Mouse (Mus musculus) myocyte (in vitro differentiated cells): Measurements from ENCODE around the gene Mrgpre.

Experiments used
- E2F4 ChIP-seq: IDR thresholded peaks from one replicate; pipeline ENCODE4 v1.6.1; 2011; ENCODE audit warnings: mild to moderate bottlenecking, control low read depth, moderate library complexity; ENCODE audit not compliant: insufficient read depth
- MAX ChIP-seq: IDR thresholded peaks from one replicate; pipeline ENCODE4 v1.6.1; 2011; ENCODE audit warnings: low read depth, mild to moderate bottlenecking, control low read depth
- MYOD1 ChIP-seq, 3 experiments: IDR thresholded peaks; one replicate each; pipeline ENCODE4 v1.6.1; 2011; ENCODE audit warnings: control low read depth in 2 of 3, low read depth in 2 of 3, mild to moderate bottlenecking in 2 of 3, moderate library complexity in 1 of 3; ENCODE audit not compliant: insufficient read length in 2 of 3, control insufficient read depth in 1 of 3
- MYOG ChIP-seq, 3 experiments: IDR thresholded peaks; one replicate each; pipeline ENCODE4 v1.6.1; 2011; ENCODE audit warnings: control low read depth in 2 of 3, low read depth in 2 of 3, mild to moderate bottlenecking in 2 of 3; ENCODE audit not compliant: insufficient read length in 2 of 3, control insufficient read depth in 1 of 3, insufficient read depth in 1 of 3
- POLR2A ChIP-seq: IDR thresholded peaks from one replicate; pipeline ENCODE4 v1.6.1; 2011; ENCODE audit warnings: low read depth, mild to moderate bottlenecking, control low read depth, moderate library complexity; ENCODE audit not compliant: insufficient read length
- POLR2AphosphoS2 ChIP-seq: IDR thresholded peaks from one replicate; pipeline ENCODE4 v1.6.1; 2011; ENCODE audit warnings: low read depth, control low read depth; ENCODE audit not compliant: insufficient read length
- SRF ChIP-seq: IDR thresholded peaks from one replicate; pipeline ENCODE4 v1.6.1; 2011; ENCODE audit warnings: low read depth; ENCODE audit not compliant: control insufficient read depth, insufficient read length
- TCF12 ChIP-seq: IDR thresholded peaks from one replicate; pipeline ENCODE4 v1.6.1; 2011; ENCODE audit warnings: mild to moderate bottlenecking, control low read depth; ENCODE audit not compliant: poor library complexity, insufficient read depth, severe bottlenecking
- USF1 ChIP-seq: IDR thresholded peaks from one replicate; pipeline ENCODE4 v1.6.1; 2011; ENCODE audit warnings: low read depth, mild to moderate bottlenecking, control low read depth, moderate library complexity

GRCm38 (mm10) chr7:143829504-143830331 lies 45.4 kb upstream of the Mrgpre start:
- peak; percentile 71 for TF ChIP-seq POLR2AphosphoS2
- TF ChIP-seq POLR2A, result peak; percentile 81
- TF ChIP-seq E2F4, result no peak
- TF ChIP-seq MYOG (IDR thresholded peaks at IDR 0.05; ENCODE audit: control insufficient read depth in 1 of 3, insufficient read depth in 1 of 3, insufficient read length in 2 of 3, low read depth in 2 of 3), result peak in 1 of 3 experiments; percentile 8
- no peak for TF ChIP-seq MAX
- peak; percentile 40 for TF ChIP-seq USF1
- peak in 1 of 3 experiments; percentile 16 for TF ChIP-seq MYOD1 (IDR thresholded peaks at IDR 0.05; ENCODE audit: control insufficient read depth in 1 of 3, insufficient read length in 2 of 3, low read depth in 2 of 3)
- no peak for TF ChIP-seq SRF
- TF ChIP-seq TCF12, result no peak
